Mouse (Mus musculus) ES-Bruce4 (cell line): Measurements from ENCODE around the gene Rnf26. TPM values are rescaled to one million over a fixed set of nuclear protein-coding genes. Genes with fewer than 3 reads are reported as not detected.

ENCODE experiments used
- H3K27ac ChIP-seq: 2 replicates; pipeline ENCODE4 v1.5.1; 2012; ENCODE audit warnings: low read length, inconsistent platforms; ENCODE audit not compliant: insufficient read depth
- H3K27me3 ChIP-seq: 2 replicates; pipeline ENCODE4 v1.6.1; 2012; ENCODE audit warnings: mild to moderate bottlenecking, low read length, inconsistent platforms; ENCODE audit not compliant: control insufficient read depth, poor library complexity, insufficient read depth, severe bottlenecking
- H3K36me3 ChIP-seq: 2 replicates; pipeline ENCODE4 v1.6.1; 2012; ENCODE audit warnings: inconsistent platforms, mild to moderate bottlenecking, low read length, moderate library complexity; ENCODE audit not compliant: control insufficient read depth, poor library complexity, insufficient read depth, severe bottlenecking
- H3K4me1 ChIP-seq: one replicate; pipeline ENCODE4 v1.8.1; 2011; ENCODE audit warnings: low read length; ENCODE audit not compliant: control insufficient read depth, insufficient read depth
- H3K4me3 ChIP-seq: 2 replicates; pipeline ENCODE4 v1.5.1; 2011; ENCODE audit warnings: low read depth, mild to moderate bottlenecking, low read length
- H3K9ac ChIP-seq: 2 replicates; pipeline ENCODE4 v1.6.1; 2012; ENCODE audit warnings: low read depth, mild to moderate bottlenecking, inconsistent platforms; ENCODE audit not compliant: poor library complexity, severe bottlenecking
- H3K9me3 ChIP-seq: replicated peaks from 2 replicates; pipeline ENCODE4 v1.6.1; 2012; ENCODE audit warnings: mild to moderate bottlenecking, low read length, inconsistent platforms; ENCODE audit not compliant: control insufficient read depth, poor library complexity, insufficient read depth, severe bottlenecking
- CTCF ChIP-seq: IDR thresholded peaks from one replicate; pipeline ENCODE4 v1.8.1; 2011; ENCODE audit warnings: low read depth, low read length
- EP300 ChIP-seq: IDR thresholded peaks from 2 replicates; pipeline ENCODE4 v1.6.1; 2011; ENCODE audit warnings: low read depth, low read length; ENCODE audit not compliant: insufficient read depth
- POLR2A ChIP-seq: IDR thresholded peaks from one replicate; pipeline ENCODE4 v1.8.1; 2011; ENCODE audit warnings: low read length; ENCODE audit not compliant: insufficient read depth
- polyA plus RNA-seq: library from polyadenylated mRNA; stranded (reverse); fragments of >200 nt; gene quantifications from 2 replicates; pipeline ENCODE4 v1.2.4, GENCODE M21; 2011; ENCODE audit warnings: low read depth; ENCODE audit not compliant: missing spikeins, insufficient read depth, insufficient read length

Rnf26 gene
- polyA plus RNA-seq, 1 experiment: 34.1 TPM

DNA sequence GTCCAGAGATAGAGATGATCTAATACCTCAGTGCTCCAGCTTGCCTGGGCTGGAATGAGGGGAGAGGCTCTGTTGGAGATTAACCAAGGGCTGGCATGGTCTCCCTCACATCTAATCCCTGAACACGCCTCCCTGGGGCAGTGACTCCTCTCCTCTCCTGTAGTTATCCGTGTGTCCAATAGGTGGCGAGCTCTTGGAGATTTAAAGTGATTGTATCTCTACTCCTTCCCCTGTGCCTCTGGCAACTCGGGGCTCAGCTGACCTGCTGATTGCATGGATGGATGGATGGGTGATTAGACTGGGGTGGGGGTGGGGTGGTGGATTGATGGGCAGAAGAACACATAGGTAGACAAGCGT, 36.6 kb downstream of the Rnf26 start:
- Histone ChIP-seq H3K27me3 (no peaks in the 10 kb centered on the region), H3K9me3 (no peaks in the 10 kb centered on the region), H3K4me1 (peaks cover 2% of the 10 kb centered on the region), H3K36me3 (no peaks in the 10 kb centered on the region), H3K9ac (no peak overlapping the region), H3K27ac (no peak overlapping the region), H3K4me3 (no peak overlapping the region)
- TF ChIP-seq CTCF: peak; percentile 52
- no peak for TF ChIP-seq EP300

DNA sequence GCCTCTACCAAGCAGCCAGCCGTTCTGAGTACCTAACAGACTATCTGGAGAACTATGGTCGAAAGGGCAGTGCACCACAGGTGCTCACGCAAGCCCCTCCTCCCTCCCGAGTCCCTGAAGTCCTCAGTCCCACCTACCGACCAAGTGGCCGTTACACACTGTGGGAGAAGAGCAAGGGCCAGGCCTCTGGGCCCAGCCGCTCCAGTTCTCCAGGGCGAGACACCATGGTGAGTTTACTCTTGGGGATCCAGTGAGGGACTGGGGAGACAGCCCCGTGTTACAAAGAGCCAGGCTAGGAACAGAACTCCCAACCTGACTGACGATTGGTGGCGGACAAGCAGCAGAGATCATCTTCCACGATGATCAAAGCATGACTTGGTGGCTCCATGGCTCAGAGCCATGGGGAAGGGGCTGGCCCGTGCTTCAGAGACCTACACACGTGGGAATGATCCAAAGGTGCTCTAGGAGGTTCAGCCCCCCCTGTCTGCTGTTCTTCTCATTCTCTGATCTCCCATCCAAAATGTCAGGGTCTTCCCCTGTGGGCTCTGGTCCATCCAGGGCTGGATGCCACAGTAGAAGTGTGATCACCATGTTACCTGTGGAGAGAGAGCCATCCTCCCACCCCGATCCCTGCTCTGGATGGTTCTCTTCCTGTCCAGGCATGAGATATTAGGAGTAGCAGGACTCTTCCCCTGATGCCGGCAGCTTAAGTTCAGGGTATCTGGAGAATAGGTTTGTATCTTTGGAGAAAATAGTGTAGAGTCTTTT, 37.1 kb downstream of the Rnf26 start:
- Histone ChIP-seq H3K27me3 (no peaks in the 10 kb centered on the region), H3K9ac (no peak overlapping the region), H3K9me3 (no peaks in the 10 kb centered on the region), H3K4me3 (no peak overlapping the region), H3K27ac (no peak overlapping the region), H3K4me1 (peaks cover 2% of the 10 kb centered on the region), H3K36me3 (no peaks in the 10 kb centered on the region)
- TF ChIP-seq EP300 (no peak), CTCF (no peak), POLR2A (no peak)

GRCm38 (mm10) chr9:44075276-44075995, 37.9 kb downstream of the Rnf26 start:
- TF ChIP-seq POLR2A: no peak
- no peak for TF ChIP-seq EP300
- TF ChIP-seq CTCF: no peak
- no peak overlapping the region for H3K27ac ChIP-seq
- H3K4me1 ChIP-seq: peaks cover 2% of the 10 kb centered on the region
- no peak overlapping the region for H3K4me3 ChIP-seq
- no peaks in the 10 kb centered on the region for H3K9me3 ChIP-seq
- no peaks in the 10 kb centered on the region for H3K36me3 ChIP-seq
- no peaks in the 10 kb centered on the region for H3K27me3 ChIP-seq
- H3K9ac ChIP-seq: no peak overlapping the region

- Histone ChIP-seq H3K9ac (no peak overlapping the region), H3K27ac (no peak overlapping the region), H3K9me3 (no peaks in the 10 kb centered on the region), H3K27me3 (no peaks in the 10 kb centered on the region), H3K4me3 (no peak overlapping the region), H3K4me1 (peaks cover 2% of the 10 kb centered on the region), H3K36me3 (no peaks in the 10 kb centered on the region)
- TF ChIP-seq POLR2A (no peak), EP300 (no peak), CTCF (peak; percentile 56)
Measured at GRCm38 (mm10) chr9:44074395-44075275, 38.7 kb downstream of the Rnf26 start.

DNA sequence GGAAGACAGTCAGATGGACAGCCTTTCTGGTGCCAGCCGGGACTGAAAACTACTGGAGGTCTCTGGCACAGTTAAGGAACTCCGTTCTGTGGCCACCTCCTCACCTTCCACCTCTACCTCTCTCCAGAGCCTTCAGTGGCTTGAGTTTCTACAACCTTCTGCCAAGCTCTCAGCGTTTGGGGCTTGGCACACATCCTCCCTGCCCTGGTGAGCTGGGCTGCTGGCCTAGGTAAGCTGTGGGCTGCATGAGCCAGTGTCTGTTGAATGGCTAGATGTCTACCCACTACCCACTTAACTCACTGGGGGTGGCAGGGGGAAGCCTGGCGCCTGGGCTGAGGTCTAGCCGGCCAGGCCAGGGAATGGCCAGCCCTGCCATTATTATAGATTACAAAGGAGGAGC, 40.2 kb downstream of the Rnf26 start:
- H3K27me3 ChIP-seq: no peaks in the 10 kb centered on the region

DNA sequence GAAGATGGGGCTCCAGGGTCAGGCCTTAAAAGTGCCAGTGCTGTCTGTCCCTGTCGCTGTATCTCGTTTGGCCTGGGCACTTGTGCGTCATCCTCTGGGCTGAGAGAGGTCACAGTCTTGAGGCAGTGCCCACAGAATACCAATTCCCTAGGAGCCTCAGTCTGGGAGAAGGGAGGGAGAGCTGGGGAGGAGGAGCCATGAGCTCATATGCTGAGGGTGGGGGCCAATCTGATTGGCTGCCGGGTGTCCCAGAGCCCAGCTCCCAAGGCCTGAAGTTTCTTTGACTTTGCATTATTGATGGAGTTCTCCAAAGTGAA, 40.8 kb downstream of the Rnf26 start:
- Histone ChIP-seq H3K27ac (no peak overlapping the region), H3K4me1 (peaks cover 2% of the 10 kb centered on the region), H3K9ac (no peak overlapping the region), H3K4me3 (no peak overlapping the region), H3K27me3 (no peaks in the 10 kb centered on the region), H3K9me3 (no peaks in the 10 kb centered on the region), H3K36me3 (no peaks in the 10 kb centered on the region)
- no peak for TF ChIP-seq EP300
- no peak for TF ChIP-seq CTCF
- no peak for TF ChIP-seq POLR2A

More for the DNA sequence above, 40.2 kb downstream of the Rnf26 start:
- H3K27ac ChIP-seq: no peak overlapping the region
- no peaks in the 10 kb centered on the region for H3K9me3 ChIP-seq
- peaks cover 2% of the 10 kb centered on the region for H3K4me1 ChIP-seq
- H3K9ac ChIP-seq: no peak overlapping the region
- H3K36me3 ChIP-seq: no peaks in the 10 kb centered on the region
- TF ChIP-seq CTCF (no peak), EP300 (no peak), POLR2A (no peak)
- H3K4me3 ChIP-seq: no peak overlapping the region
